Mouse (Mus musculus): Measurements from ENCODE around the gene Atp1b1. TPM values are rescaled to one million over a fixed set of nuclear protein-coding genes. Genes with fewer than 3 reads are reported as not detected.

Atp1b1 gene
- total RNA-seq, 2 experiments from 2014 or later = 1,624 to 1,674 TPM

GRCm38 (mm10) chr1:164460921-164461697 lies 3.0 kb upstream of the Atp1b1 start:
- DNase-seq (ENCODE audit: extremely low spot score in 1 of 2, low spot score in 2 of 2) = no peak
- Histone ChIP-seq H3K4me3 (peak overlapping the region; percentile 38), H3K27ac (peak overlapping the region; percentile 90)
- intact Hi-C loops (cut with DNase I) = loop anchor here (1.0 to 2.0 kb wide), 2 partner anchors 126 to 223 kb away; no protein-coding TSS in a partner anchor
- TF ChIP-seq CTCF (IDR thresholded peaks at IDR 0.05) = no peak

GRCm38 (mm10) chr1:164459127-164459905 lies 1.2 kb upstream of the Atp1b1 start:
- intact Hi-C loops (cut with DNase I) = loop anchor here (2.0 to 5.0 kb wide), 6 partner anchors 298 to 658 kb away; no protein-coding TSS in a partner anchor
- Histone ChIP-seq H3K27ac (peak overlapping the region; percentile 94), H3K4me3 (peak overlapping the region; percentile 94)
- peak in 1 of 2 experiments; percentile 16 for DNase-seq (ENCODE audit: extremely low spot score in 1 of 2, low spot score in 2 of 2)
- TF ChIP-seq CTCF (IDR thresholded peaks at IDR 0.05) = no peak

GRCm38 (mm10) chr1:164458621-164459051 lies 481 bp upstream of the Atp1b1 start:
- intact Hi-C loops (cut with DNase I) = loop anchor here (2.0 to 5.0 kb wide), 6 partner anchors 299 to 659 kb away; no protein-coding TSS in a partner anchor
- Histone ChIP-seq H3K27ac (peak overlapping the region; percentile 94), H3K4me3 (peak overlapping the region; percentile 94)
- no peak for TF ChIP-seq CTCF (IDR thresholded peaks at IDR 0.05)
- no peak for DNase-seq (ENCODE audit: extremely low spot score in 1 of 2, low spot score in 2 of 2)

DNA sequence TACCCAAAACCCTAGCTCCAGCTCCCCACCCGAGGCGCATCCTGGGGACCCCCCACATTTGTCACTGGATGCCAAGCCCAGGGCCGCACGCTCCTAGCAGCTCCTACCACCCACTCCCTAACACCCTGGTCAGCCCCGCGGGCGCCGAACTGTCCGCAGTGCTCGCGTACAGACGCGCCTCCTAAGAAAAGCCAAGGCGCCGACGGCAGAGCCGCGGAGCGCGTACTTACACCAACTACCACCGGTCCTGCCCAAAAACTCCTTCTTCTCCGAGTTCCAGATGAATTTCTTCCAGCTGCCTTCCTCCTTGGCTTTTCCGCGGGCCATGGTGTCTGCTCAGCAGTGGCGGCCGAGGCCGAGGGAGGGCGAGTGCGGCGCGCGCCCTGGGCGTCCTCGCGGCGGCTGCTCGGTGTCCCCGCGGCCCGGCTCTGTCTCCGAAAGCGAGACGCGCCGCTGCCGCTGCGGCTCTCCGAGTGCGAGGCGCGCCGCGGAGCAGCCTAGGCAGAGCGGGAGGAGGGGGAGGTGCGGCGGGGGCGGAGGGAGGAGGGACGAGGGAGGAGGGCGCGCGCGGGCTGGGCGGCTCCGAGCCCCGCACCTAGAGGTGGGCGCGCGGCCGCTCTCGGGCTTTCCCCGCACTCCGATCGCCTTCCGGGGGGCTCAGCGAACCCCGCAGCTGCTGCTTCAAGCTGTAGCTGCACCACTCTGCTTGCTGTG lies 467 bp downstream of the Atp1b1 start:
- TF ChIP-seq CTCF (IDR thresholded peaks at IDR 0.05) = no peak
- Histone ChIP-seq H3K27ac (peak overlapping the region; percentile 99), H3K4me3 (peak overlapping the region; percentile 94)
- intact Hi-C loops (cut with DNase I) = loop anchor here (2.0 to 5.0 kb wide), 7 partner anchors 119 to 660 kb away; no protein-coding TSS in a partner anchor
- peak; percentile 24 to 79 for DNase-seq (ENCODE audit: extremely low spot score in 1 of 2, low spot score in 2 of 2)

DNA sequence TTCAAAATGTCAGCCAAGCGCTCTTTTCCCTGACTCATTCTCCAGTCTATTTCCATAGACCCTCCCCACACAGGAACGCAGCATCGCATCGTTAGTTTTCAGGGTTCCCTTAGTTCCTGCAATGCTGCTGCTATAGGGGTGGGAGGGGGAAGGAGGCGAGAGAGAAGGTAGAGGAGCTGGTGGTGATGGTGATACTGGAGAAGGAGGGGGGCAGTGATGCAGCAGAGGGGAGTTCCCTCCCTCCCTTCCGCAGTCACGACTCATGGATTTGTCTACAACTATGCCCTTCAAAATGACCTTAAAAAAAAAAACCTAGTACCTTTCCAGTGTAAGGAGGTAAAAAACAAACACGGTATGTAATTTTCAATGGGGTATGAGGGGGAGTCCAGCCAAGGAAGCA lies 1.4 kb downstream of the Atp1b1 start:
- intact Hi-C loops (cut with DNase I) = loop anchor here (2.0 to 5.0 kb wide), 6 partner anchors 120 to 661 kb away; no protein-coding TSS in a partner anchor
- Histone ChIP-seq H3K4me3 (peak overlapping the region; percentile 94), H3K27ac (peak overlapping the region; percentile 99)
- TF ChIP-seq CTCF (IDR thresholded peaks at IDR 0.05) = no peak
- peak; percentile 41 to 58 for DNase-seq (ENCODE audit: extremely low spot score in 1 of 2, low spot score in 2 of 2)

DNA sequence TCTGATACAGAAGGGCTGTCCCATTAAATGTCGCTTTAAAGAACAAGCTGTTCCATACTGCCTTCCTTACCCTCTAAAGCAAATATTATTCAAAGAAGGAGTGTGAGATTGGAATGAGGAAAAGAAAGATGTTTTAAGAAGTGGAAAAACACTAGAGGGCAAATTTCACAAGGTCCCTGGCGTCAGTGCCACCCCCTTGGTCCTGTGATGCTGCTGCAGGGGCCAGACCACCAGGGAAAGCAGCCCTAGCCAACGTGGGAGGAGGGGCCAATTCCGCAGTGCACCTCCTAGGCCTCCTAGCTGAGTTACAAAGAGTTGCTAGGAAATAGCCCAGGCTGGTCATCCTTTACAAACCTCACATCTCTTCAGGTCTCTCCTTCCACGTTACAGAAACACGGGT lies 2.1 kb downstream of the Atp1b1 start:
- H3K4me3 ChIP-seq = peak overlapping the region; percentile 94
- intact Hi-C loops (cut with DNase I) = loop anchor here (2.0 to 5.0 kb wide), 6 partner anchors 121 to 661 kb away; no protein-coding TSS in a partner anchor
- H3K27ac ChIP-seq = peak overlapping the region; percentile 99
- no peak for TF ChIP-seq CTCF (IDR thresholded peaks at IDR 0.05)
- peak in 1 of 2 experiments; percentile 49 for DNase-seq (ENCODE audit: extremely low spot score in 1 of 2, low spot score in 2 of 2)

DNA sequence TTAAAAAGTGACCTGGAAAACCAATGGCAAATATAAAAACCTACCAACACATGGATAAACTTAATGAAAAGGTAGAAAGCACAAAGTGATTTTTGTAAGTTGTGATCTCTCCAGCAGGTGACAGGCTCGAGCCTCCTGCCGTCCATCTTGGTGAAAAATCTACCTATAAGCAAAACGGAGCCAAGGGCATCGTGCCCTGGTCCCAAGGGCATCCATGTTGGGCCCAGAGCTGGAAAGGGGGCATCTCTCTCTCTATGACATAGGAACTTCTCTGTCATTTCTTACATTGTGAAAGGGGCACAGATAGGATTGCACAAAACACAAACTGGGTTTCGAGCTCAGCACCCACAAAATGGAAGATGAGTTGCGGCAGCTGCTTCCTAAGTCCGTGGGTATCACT lies 2.5 kb downstream of the Atp1b1 start:
- DNase-seq (ENCODE audit: extremely low spot score in 1 of 2, low spot score in 2 of 2) = peak in 1 of 2 experiments; percentile 26
- Histone ChIP-seq H3K27ac (peak overlapping the region; percentile 99), H3K4me3 (peak overlapping the region; percentile 94)
- intact Hi-C loops (cut with DNase I) = loop anchor here (2.0 to 5.0 kb wide), 6 partner anchors 121 to 662 kb away; no protein-coding TSS in a partner anchor
- peak; percentile 51 for TF ChIP-seq CTCF (IDR thresholded peaks at IDR 0.05)

DNA sequence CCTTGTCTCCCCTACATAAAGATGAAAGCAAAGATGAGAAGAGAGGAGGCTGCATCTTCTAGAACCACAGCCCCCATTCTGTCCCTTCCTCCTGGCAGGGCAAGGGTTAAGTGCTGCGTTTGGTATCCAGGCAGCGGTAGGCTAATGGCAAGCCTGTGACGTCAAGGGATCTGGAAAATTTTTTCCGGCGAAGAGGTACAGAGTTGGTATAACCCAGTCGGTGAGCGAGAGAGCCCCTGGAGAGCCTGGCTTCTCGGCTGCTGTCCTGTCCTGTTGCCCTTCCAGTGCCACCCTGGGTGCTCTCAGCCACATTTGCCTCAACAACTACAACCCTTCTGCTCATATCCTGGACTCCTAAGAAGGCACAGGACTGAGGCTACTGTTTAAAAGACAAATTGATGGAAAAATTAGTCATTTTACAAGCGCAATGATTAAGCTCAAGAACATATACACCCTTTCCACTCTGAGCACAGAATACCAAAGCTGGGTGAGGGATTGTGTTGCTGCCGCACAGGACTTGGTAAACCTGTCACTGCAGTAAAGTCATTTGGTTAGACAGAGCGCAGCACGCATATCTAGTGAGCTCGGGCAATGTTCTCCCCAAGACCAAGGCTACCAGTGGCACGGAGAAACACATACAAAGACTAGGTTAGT lies 3.3 kb downstream of the Atp1b1 start:
- intact Hi-C loops (cut with DNase I) = loop anchor here (5.0 kb wide), 5 partner anchors 302 to 662 kb away; no protein-coding TSS in a partner anchor
- no peak for TF ChIP-seq CTCF (IDR thresholded peaks at IDR 0.05)
- Histone ChIP-seq H3K27ac (peak overlapping the region; percentile 99), H3K4me3 (peak overlapping the region; percentile 94)
- DNase-seq (ENCODE audit: extremely low spot score in 1 of 2, low spot score in 2 of 2) = peak; percentile 72 to 76

DNA sequence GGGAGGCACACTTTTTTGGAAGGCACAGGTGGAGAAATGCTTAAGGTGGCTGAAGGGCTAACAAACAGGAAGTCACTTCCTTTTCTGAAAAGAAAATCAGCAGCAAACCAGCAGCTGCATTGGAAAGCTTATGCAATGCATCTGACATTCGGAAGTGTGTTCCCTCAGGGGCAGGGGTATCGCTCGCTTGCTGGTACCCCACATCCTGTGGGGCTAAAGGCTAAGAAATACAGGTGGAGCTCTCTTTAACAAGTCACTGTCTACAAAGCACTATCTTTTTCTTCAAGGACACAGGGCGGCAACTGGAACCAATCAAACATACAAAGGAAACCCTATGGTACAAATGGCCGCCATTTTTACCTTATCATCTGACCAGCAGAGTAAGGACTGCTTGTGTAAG lies 4.4 kb downstream of the Atp1b1 start:
- intact Hi-C loops (cut with DNase I) = no loop called here
- no peak for DNase-seq (ENCODE audit: extremely low spot score in 1 of 2, low spot score in 2 of 2)
- no peak for TF ChIP-seq CTCF (IDR thresholded peaks at IDR 0.05)
- H3K27ac ChIP-seq = peak overlapping the region; percentile 99
- peak overlapping the region; percentile 94 for H3K4me3 ChIP-seq

DNA sequence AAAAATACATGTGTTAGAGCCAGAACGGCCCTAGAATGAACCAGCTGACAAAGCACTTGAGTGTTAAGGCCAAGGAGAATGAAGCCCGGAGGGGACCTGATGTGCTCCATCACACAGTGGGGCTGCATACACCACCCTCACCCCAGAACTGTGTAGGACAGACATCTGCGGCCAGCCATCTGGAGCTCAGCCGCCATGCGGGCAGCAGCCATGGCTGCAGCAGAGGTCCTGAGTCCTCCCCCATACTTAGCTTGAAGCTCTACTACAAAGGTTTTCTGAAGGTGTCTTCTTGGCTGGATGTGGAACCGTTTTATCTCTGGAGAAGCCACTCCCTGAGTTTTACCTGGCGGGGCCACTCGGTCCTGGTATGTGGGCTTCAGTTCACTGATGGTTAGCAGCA lies 5.0 kb downstream of the Atp1b1 start:
- no peak for TF ChIP-seq CTCF (IDR thresholded peaks at IDR 0.05)
- Histone ChIP-seq H3K27ac (peak overlapping the region; percentile 99; the same call in 1 of the 2 replicates), H3K4me3 (peak overlapping the region; percentile 94)
- intact Hi-C loops (cut with DNase I) = no loop called here
- no peak for DNase-seq (ENCODE audit: extremely low spot score in 1 of 2, low spot score in 2 of 2)

Measured in left cerebral cortex, adult 2 months (tissue).